Mouse (Mus musculus) CD4-positive helper T cell, adult 2 months (primary cell): ENCODE data around the gene Cdcp2.

ENCODE experiments used
- DNase-seq: peaks from one replicate; pipeline ENCODE4 v3.0.0-alpha.2; 2012; ENCODE audit warnings: low read depth, missing footprints, low spot score

Gene Cdcp2

GRCm38 (mm10) chr4:107096841-107097373 lies at the start of gene Cdcp2:
Gene Cdcp2 (plus strand): TSS chr4:107096891.
- no peak for DNase-seq

DNA sequence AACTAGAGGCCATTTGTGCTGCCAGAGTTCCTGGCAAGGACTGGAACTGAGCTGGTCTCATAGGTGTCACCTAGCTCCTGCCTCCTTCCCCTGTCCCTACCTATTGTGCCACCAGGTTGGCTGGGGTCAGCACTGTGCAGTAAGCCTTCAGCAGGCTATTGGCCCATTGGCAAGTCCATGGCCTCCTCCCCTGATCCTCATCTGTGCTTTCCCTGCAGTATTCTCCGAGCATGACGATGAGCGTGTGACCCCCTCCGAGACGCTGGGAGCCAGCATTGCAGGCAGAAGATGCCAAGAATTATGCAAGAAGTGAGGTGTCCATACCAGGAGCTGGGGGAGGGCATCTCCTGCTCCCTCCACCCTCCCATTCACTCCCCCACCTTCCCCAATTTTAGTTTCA lies 48.9 kb upstream of the Cdcp2 start:
- no peak for DNase-seq

- DNase-seq: no peak
These were observed 48.0 kb upstream of the Cdcp2 start for GRCm38 (mm10) chr4:107048568-107049162.

DNA sequence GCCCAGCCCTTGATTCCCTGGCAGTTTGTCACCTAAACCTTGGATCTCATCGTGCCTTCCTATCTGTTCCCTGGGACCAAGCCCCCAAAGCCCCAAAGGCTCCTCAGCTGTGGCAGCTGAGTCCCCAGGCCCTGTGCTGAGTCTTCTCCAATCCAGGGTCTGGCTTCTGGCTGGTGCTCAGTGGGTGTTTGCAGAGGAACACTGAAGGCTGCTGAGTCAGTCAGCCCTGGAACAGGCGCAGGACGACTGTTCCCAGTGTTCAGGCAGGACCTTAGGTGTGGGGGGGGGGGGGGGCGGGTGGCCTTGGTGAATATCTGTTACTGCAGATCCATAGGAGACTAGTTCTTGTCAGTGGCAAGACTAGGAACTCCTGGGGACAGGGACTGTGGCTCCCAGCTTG lies 44.8 kb upstream of the Cdcp2 start:
- DNase-seq: no peak

- no peak for DNase-seq
These were observed 43.6 kb upstream of the Cdcp2 start for GRCm38 (mm10) chr4:107052962-107053553.

DNA sequence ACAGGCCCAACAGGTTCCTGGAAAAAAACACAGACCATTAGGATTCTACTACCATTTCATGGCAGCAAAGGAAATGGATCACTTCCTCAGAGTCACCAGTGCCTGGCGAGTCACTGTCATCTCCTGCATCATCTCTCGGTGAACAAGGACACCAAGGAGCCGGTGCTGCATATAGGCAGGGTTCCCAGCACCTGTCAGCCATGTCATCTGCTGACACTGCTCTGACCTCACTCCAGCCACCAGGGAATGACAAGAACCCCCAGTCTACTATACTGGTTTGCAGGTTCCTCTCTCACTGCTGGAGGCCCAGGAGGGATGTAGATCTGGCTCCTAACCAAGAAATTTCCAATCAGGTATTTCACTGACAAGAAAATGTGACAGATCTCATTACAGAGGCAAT lies 40.6 kb upstream of the Cdcp2 start:
- DNase-seq: no peak

- no peak for DNase-seq
These were observed 38.3 kb upstream of the Cdcp2 start for GRCm38 (mm10) chr4:107058346-107058745.

DNA sequence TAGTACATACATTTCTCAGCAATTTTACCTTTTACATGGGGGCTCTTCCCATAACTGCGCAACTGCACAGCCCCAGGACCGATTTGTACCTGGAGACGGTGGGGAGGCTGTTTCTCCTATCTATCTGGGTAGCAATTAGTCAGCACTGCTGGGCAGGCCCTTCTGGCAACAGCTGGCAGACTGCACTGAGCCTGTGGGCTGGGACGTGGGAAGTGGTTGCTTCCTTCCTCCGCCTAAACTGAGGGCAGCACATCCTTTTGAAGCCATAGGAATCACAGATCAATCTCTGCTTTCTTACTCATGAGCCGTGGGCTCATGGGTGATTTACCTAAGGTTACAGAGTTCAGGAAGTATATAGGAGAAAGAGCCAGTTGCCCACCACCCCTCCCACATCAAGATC lies 37.9 kb upstream of the Cdcp2 start:
- peak; percentile 14 for DNase-seq

- DNase-seq: no peak
These were observed 35.1 kb upstream of the Cdcp2 start for GRCm38 (mm10) chr4:107061560-107061959.

DNA sequence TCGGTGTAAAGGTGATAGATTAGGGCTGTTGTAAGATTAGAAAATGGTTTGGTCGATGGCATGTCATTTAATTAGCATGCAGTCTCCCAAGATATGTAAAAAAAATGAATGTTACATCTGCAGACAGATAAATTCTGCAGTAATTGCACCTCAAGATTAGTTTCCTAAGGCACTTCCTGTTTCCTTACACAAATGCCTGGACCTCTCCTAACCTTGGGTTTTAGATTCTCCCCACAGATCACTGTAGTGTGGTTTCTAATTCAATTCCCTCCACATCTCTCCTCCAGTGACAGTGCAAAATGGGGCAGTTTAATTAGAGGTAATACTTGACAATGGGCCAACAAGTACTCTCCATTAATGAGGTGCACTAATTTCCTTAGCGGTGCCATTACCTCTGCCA lies 33.5 kb upstream of the Cdcp2 start:
- no peak for DNase-seq

DNA sequence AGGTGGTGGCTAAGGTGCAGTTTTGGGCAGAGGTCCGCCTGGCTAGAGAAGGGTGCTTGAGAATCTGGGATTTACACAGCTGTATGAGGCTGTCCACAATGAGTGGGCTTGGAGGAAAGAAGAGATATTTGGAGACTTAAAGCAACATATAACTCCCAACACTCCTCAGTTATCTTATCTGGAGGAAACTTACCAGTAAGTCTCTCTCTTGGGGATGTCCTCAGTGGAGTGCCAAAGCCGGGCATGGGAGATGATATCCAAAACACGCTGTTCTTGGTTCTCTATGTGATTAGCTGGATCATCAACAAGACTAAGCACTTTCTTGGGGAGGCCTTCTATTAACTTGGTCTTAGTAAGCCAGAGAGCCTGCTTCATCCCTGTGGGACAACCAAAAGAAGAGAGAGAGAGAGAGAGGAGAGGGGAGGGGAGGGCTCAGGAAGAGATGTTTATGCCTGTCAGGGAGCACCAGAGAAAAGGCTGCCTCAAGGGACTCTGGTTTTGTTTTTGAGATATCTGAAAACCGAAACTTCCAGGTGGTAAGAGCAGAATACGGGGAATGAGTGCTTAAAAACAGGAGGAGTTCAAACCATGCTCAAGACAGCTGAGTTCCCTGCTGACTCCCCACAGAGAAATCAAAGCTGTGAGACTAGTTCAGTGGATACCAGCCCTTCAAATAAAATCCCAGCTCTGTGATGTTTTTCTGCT lies 32.1 kb upstream of the Cdcp2 start:
- no peak for DNase-seq

DNA sequence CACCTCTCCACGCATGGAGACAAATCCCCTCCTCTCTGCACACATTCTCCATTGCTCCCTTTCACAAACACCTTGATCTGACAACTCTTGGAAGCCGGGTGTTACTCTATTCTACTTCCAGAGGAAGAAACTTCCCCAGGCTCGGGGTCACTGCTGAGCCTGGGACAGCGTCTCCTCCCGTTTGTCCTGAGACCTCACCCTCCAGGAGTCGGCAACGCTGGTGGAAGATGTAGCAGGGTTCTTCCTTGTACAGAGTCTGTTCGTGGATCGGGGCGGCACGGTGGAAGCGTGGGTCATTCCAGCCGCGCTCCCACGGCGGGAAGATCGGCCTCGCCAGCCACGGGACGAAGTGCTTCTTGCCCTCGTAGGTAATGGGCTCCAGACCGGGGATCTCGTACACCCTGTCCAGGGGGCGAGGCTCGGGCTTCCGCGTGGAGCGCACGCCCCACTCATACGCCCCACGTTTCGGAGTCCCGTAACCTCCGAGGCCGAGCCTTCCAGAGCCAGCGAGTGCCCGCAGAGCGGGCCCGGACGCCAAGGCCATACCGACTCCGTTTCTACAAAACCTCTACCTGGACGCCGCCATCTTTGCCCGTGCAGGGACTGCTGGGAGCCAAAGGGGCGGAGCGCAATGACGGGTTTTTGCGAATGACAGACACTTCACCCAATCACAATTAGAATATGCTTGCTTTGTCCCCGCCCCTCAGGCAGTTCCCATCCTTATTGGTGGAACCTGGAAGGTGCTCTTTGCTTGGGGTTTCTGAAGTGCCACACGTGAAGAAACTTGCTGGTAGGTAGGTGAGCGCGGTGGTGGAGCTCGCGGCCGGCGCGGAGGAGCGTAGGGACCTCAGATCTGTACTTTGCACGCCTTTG lies 30.2 kb upstream of the Cdcp2 start, which contains the start of the genes Mrpl37 and Cyb5rl:
Mrpl37 (minus strand) TSS at position 617 of the 873 bp plus-strand sequence.
Cyb5rl (plus strand) TSS at position 737 of the 873 bp plus-strand sequence.
- DNase-seq: peak; percentile 97

GRCm38 (mm10) chr4:107067151-107067840 lies 29.4 kb upstream of the Cdcp2 start:
- no peak for DNase-seq

- DNase-seq: no peak
These were observed 24.3 kb upstream of the Cdcp2 start for GRCm38 (mm10) chr4:107072343-107072742.

DNA sequence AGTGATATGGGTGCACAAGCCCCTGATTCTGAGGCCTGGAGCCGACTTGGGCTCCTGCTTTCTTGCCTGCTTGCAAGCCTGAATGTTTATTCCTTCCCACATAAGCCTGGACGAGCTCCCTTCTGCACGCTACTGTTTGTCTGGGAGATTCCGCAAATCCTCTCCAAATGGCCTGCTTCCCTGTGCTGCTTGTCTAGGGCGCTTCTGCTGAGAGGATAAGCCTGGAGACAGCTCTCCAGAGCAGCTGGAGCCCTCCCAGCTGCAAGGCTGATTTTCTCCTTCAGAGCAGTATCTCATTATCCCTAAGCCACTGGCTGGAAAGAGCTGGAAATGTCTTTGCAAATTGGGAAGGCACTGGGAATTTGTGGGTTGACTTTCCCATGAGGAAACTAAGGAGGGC lies 21.2 kb upstream of the Cdcp2 start:
- no peak for DNase-seq

DNA sequence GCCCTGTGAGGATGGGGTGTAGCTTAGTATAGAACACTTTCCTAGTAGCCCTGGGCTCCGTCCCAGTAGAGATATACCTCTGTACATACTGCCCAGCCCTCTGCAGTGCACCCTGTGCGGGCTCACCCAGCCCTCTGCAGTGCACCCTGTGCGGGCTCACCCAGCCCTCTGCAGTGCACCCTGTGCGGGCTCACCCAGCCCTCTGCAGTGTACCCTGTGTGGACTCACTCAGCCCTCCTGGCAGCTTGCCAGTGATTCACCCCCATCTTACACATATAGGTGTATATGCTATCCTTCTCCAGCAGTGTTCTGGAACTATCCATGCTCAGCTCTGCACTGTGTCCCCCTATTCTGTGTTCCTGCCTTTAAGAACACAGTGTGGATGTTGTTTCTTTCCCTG lies 17.8 kb upstream of the Cdcp2 start:
- no peak for DNase-seq

GRCm38 (mm10) chr4:107079716-107080115 lies 17.0 kb upstream of the Cdcp2 start:
- no peak for DNase-seq

GRCm38 (mm10) chr4:107082185-107082584 lies 14.5 kb upstream of the Cdcp2 start:
- no peak for DNase-seq

- no peak for DNase-seq
These were observed 13.6 kb upstream of the Cdcp2 start for GRCm38 (mm10) chr4:107083126-107083525.

DNA sequence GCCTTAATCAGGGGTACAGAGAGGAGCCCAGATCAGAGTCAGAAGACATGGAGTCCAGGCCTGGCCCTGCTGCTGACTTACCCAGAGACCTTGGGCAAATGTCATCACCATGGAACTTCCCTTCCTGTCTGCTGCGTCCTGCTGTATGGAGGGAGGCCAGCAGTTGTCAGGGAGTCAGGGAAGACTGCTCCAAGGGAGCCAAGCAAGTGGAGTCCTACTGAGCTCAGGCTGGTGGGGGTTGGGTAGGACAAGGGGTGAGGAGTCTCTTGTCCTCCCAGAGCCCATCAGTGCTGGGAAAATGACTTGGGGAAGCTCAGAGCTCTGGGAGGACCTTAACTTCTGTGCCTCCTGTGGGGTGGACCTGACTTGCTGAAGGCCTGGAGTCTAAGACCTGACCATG lies 12.3 kb upstream of the Cdcp2 start:
- DNase-seq: no peak

DNA sequence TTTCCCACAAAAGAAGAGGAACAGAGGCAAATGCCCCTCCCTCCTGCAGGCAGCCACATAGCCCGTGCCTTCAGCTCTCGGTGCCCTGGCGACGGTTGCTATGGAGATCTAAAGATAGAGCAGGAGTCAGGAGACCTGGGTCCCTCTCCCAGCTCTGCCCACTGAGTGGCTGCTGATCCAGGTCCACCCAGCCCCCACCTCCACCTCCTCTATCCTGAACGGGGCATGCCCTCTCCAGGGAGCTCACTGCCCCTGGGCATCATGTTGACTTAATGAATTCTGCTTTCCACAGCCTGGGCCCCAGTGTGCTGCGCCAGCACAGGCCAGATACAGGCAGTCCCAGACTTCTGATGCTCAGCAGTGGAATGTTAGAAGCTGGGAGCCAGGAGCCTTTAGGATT lies 11.8 kb upstream of the Cdcp2 start:
- no peak for DNase-seq
